Mouse (Mus musculus) embryonic facial prominence, embryonic 10.5 days (tissue): ENCODE measurements around the gene Ston1. TPM values are rescaled to one million over a fixed set of nuclear protein-coding genes. Genes with fewer than 3 reads are reported as not detected.

Experiments used
- polyA plus RNA-seq: library from polyadenylated mRNA; unstranded; fragments of >200 nt; fragmentation: Nextera tagmentation; extraction: Ambion mirVana; gene quantifications from 2 replicates; pipeline ENCODE4 v1.2.1, GENCODE M21; 2016

Gene Ston1
- polyA plus RNA-seq, 1 experiment from 2014 or later, result 2.3 TPM

Other genes with a start within 250 kb of the Ston1 start
- 16.6 and 17.3 TPM in 2 replicates for gene Foxn2, start 157.0 kb upstream of the Ston1 start, polyA plus RNA-seq
- 17.9 and 19.7 TPM in 2 replicates for gene Ppp1r21, start 67.6 kb upstream of the Ston1 start, polyA plus RNA-seq
- 0.17 and 0.18 TPM in 2 replicates for gene Gtf2a1l, start 71.0 kb downstream of the Ston1 start, polyA plus RNA-seq
- gene Lhcgr, start 194.3 kb downstream of the Ston1 start, polyA plus RNA-seq, result not detected in 2 replicates